Mouse (Mus musculus): ENCODE data around the gene Rab7b. TPM values are rescaled to one million over a fixed set of nuclear protein-coding genes. Genes with fewer than 3 reads are reported as not detected.
A peak's percentile ranks its signal among the peaks of the same experiment; 100 is the strongest.

Gene Rab7b
- polyA plus RNA-seq, 1 experiment: 2.2 TPM

- no peak overlapping the region for H3K27ac ChIP-seq (ENCODE audit: insufficient read depth, low read depth, low read length)
- TF ChIP-seq POLR2A (IDR thresholded peaks at IDR 0.05; ENCODE audit: low read depth, low read length) (no peak), CTCF (conservative IDR thresholded peaks at IDR 0.05; ENCODE audit: insufficient read depth, insufficient read length, low read depth, low read length) (no peak)
- H3K27me3 ChIP-seq (replicated peaks; ENCODE audit: control insufficient read depth, insufficient read depth, low read length): no peaks in the 10 kb centered on the region
- H3K4me3 ChIP-seq (ENCODE audit: insufficient read depth, low read depth, low read length): no peak overlapping the region
- H3K36me3 ChIP-seq (ENCODE audit: control insufficient read depth, insufficient read depth, low read length): no peaks in the 10 kb centered on the region
- DNase-seq: no peak
- 88% methylated on average over 4 of the region's 4 CpGs for WGBS
- H3K4me1 ChIP-seq (ENCODE audit: control insufficient read depth, insufficient read depth, low read length): no peaks in the 10 kb centered on the region
Measured at GRCm38 (mm10) chr1:131723549-131723948, 35.1 kb downstream of the Rab7b start.

GRCm38 (mm10) chr1:131726586-131726985, 38.1 kb downstream of the Rab7b start:
- Histone ChIP-seq H3K27ac (ENCODE audit: insufficient read depth, low read depth, low read length) (no peak overlapping the region), H3K36me3 (ENCODE audit: control insufficient read depth, insufficient read depth, low read length) (no peaks in the 10 kb centered on the region), H3K4me1 (ENCODE audit: control insufficient read depth, insufficient read depth, low read length) (0 out of 2 replicates have a peak, but pooled peaks cover 4% of the 10 kb centered on the region), H3K4me3 (ENCODE audit: insufficient read depth, low read depth, low read length) (no peak overlapping the region), H3K27me3 (replicated peaks; ENCODE audit: control insufficient read depth, insufficient read depth, low read length) (no peaks in the 10 kb centered on the region)
- DNase-seq: peak; percentile 18
- WGBS: 60% methylated on average over 6 of the region's 6 CpGs
- TF ChIP-seq POLR2A (IDR thresholded peaks at IDR 0.05; ENCODE audit: low read depth, low read length) (no peak), CTCF (conservative IDR thresholded peaks at IDR 0.05; ENCODE audit: insufficient read depth, insufficient read length, low read depth, low read length) (no peak)

- Histone ChIP-seq H3K27ac (ENCODE audit: insufficient read depth, low read depth, low read length) (peak overlapping the region; percentile 7; the same call in 1 of the 2 replicates), H3K36me3 (ENCODE audit: control insufficient read depth, insufficient read depth, low read length) (no peaks in the 10 kb centered on the region), H3K4me1 (ENCODE audit: control insufficient read depth, insufficient read depth, low read length) (peaks cover 13% of the 10 kb centered on the region; the same call in 1 of the 2 replicates), H3K4me3 (ENCODE audit: insufficient read depth, low read depth, low read length) (no peak overlapping the region), H3K27me3 (replicated peaks; ENCODE audit: control insufficient read depth, insufficient read depth, low read length) (no peaks in the 10 kb centered on the region)
- peak; percentile 61 for DNase-seq
- TF ChIP-seq CTCF (conservative IDR thresholded peaks at IDR 0.05; ENCODE audit: insufficient read depth, insufficient read length, low read depth, low read length) (no peak), POLR2A (IDR thresholded peaks at IDR 0.05; ENCODE audit: low read depth, low read length) (no peak)
- 58% methylated on average over 12 of the region's 12 CpGs for WGBS
Measured at GRCm38 (mm10) chr1:131730639-131731437, 42.3 kb downstream of the Rab7b start.

GRCm38 (mm10) chr1:131733474-131734180, 45.1 kb downstream of the Rab7b start:
- peak overlapping the region; percentile 29; the same call in 1 of the 2 replicates for H3K27ac ChIP-seq (ENCODE audit: insufficient read depth, low read depth, low read length)
- H3K4me1 ChIP-seq (ENCODE audit: control insufficient read depth, insufficient read depth, low read length): peaks cover 16% of the 10 kb centered on the region; the same call in 1 of the 2 replicates
- H3K27me3 ChIP-seq (replicated peaks; ENCODE audit: control insufficient read depth, insufficient read depth, low read length): no peaks in the 10 kb centered on the region
- no peaks in the 10 kb centered on the region for H3K36me3 ChIP-seq (ENCODE audit: control insufficient read depth, insufficient read depth, low read length)
- WGBS: 44% methylated on average over 13 of the region's 13 CpGs
- TF ChIP-seq POLR2A (IDR thresholded peaks at IDR 0.05; ENCODE audit: low read depth, low read length) (no peak), CTCF (conservative IDR thresholded peaks at IDR 0.05; ENCODE audit: insufficient read depth, insufficient read length, low read depth, low read length) (no peak)
- peak; percentile 84 for DNase-seq
- H3K4me3 ChIP-seq (ENCODE audit: insufficient read depth, low read depth, low read length): no peak overlapping the region

- H3K36me3 ChIP-seq (ENCODE audit: control insufficient read depth, insufficient read depth, low read length): no peaks in the 10 kb centered on the region
- H3K27ac ChIP-seq (ENCODE audit: insufficient read depth, low read depth, low read length): no peak overlapping the region
- no peak for DNase-seq
- H3K4me1 ChIP-seq (ENCODE audit: control insufficient read depth, insufficient read depth, low read length): peaks cover 16% of the 10 kb centered on the region; the same call in 1 of the 2 replicates
- 94% methylated on average over 6 of the region's 6 CpGs for WGBS
- no peaks in the 10 kb centered on the region for H3K27me3 ChIP-seq (replicated peaks; ENCODE audit: control insufficient read depth, insufficient read depth, low read length)
- no peak for TF ChIP-seq POLR2A (IDR thresholded peaks at IDR 0.05; ENCODE audit: low read depth, low read length)
- no peak for TF ChIP-seq CTCF (conservative IDR thresholded peaks at IDR 0.05; ENCODE audit: insufficient read depth, insufficient read length, low read depth, low read length)
- H3K4me3 ChIP-seq (ENCODE audit: insufficient read depth, low read depth, low read length): no peak overlapping the region
Measured at GRCm38 (mm10) chr1:131734657-131735273, 46.3 kb downstream of the Rab7b start.

GRCm38 (mm10) chr1:131736494-131736893, 48.0 kb downstream of the Rab7b start:
- TF ChIP-seq CTCF (conservative IDR thresholded peaks at IDR 0.05; ENCODE audit: insufficient read depth, insufficient read length, low read depth, low read length) (no peak), POLR2A (IDR thresholded peaks at IDR 0.05; ENCODE audit: low read depth, low read length) (no peak)
- DNase-seq: no peak
- 71% methylated on average over 9 of the region's 9 CpGs for WGBS

More at GRCm38 (mm10) chr1:131736494-131736893, 48.0 kb downstream of the Rab7b start:
- Histone ChIP-seq H3K27ac (ENCODE audit: insufficient read depth, low read depth, low read length) (no peak overlapping the region), H3K27me3 (replicated peaks; ENCODE audit: control insufficient read depth, insufficient read depth, low read length) (no peaks in the 10 kb centered on the region), H3K36me3 (ENCODE audit: control insufficient read depth, insufficient read depth, low read length) (no peaks in the 10 kb centered on the region), H3K4me1 (ENCODE audit: control insufficient read depth, insufficient read depth, low read length) (peaks cover 12% of the 10 kb centered on the region; the same call in 1 of the 2 replicates), H3K4me3 (ENCODE audit: insufficient read depth, low read depth, low read length) (no peak overlapping the region)

Measured in kidney, adult 2 months (tissue).